Comparison of ENCODE assay signal across 27 mouse cellular contexts in the genomic region with DNA sequence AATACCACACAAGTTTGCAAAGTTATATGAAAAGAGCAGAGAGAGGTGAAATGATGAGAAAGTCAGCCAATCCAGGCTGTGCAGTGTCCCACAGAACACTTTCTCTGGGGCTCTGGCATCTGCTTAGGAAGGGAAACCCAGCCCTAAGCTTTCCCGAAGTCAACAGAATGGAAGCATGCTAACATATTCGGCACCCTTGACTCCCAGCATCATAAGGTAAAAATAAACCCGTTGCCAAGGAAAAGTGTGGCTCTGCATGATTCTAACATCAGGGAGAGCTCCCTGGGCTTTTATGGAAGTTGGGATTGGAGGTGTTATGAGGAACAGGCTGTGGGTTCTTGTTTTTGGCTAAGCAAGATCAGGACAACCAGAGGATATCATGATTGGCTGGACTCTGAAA.
DNase-seq lines count a peak whose midpoint lies in the region; ATAC-seq and TF ChIP-seq lines count a peak whose summit lies in the region.
"Had no signal": no experiment of that assay in that cellular context is flagged by ENCODE, and none has a peak within 500 bp of the region (broad histone marks: within the 10 kb centered on the region; RNA-seq: fewer than 3 reads in every experiment).

No protein-coding gene starts in this region.

- no peak overlapping the region for H3K4me3 ChIP-seq in left cerebral cortex, adult 2 months
- H3K4me3 ChIP-seq: embryonic facial prominence, embryonic 13.5 days; embryonic facial prominence, embryonic 15.5 days; erythroblast, embryonic 14.5 days; forebrain, embryonic 10.5 days; forebrain, embryonic 12.5 days had no signal

- H3K27ac ChIP-seq in left cerebral cortex, adult 2 months, result peak overlapping the region; percentile 19; the same call in 1 of the 2 replicates
- H3K27ac ChIP-seq: embryonic facial prominence, embryonic 13.5 days; embryonic facial prominence, embryonic 15.5 days; forebrain, embryonic 10.5 days; forebrain, embryonic 12.5 days had no signal

- intact Hi-C loops in left cerebral cortex, adult 2 months (cut with DNase I), result loop anchor here (5.0 kb wide), 1 partner anchor 70 kb away; no protein-coding TSS in a partner anchor

- DNase-seq in frontal cortex, postnatal 25 days (ENCODE audit: low spot score in 2 of 2), result no peak
- DNase-seq in left cerebral cortex, adult 2 months (ENCODE audit: extremely low spot score in 1 of 2, low spot score in 2 of 2), result no peak
- DNase-seq in left cerebral cortex, adult 18-20 months (ENCODE audit: low spot score in 2 of 2), result no peak
- peak; percentile 37 for DNase-seq in right cerebral cortex, adult 18-20 months
- DNase-seq in right cerebral cortex, postnatal 4 days, result no peak
- DNase-seq: adrenal gland, adult 8-10 months; adrenal gland, postnatal 14 days; adrenal gland, postnatal 36 days; B cell, adult 2 months; cerebellum, adult 11 months; cerebellum, adult 18-20 months; cerebellum, adult 8-10 months; cerebellum, adult 9-11 months; cerebellum, postnatal 14 days; cerebellum, postnatal 36 days; embryo, embryonic 11 days had no signal

- TF ChIP-seq CTCF in left cerebral cortex, adult 2 months (IDR thresholded peaks at IDR 0.05), result no peak

- 0 out of 2 replicates have a peak, but pooled peaks have one; percentile 20 for ATAC-seq in frontal cortex, adult (ENCODE audit: low TSS enrichment)
- ATAC-seq: activated CD4-positive, CD25-positive, alpha-beta regulatory T cell, adult 4 months; CD4-positive, CD25-positive, alpha-beta regulatory T cell, adult 4 months; forebrain, embryonic 14.5 days; forebrain, embryonic 16.5 days; Patski had no signal
